Mouse (Mus musculus) embryo, embryonic 9.5 days (tissue): ENCODE data around the gene Nol6.
"Not testable (repeated sequence)": the region's sequence is repeated elsewhere in the genome, so short reads cannot be mapped to it uniquely, and the experiment has no call there.

ENCODE experiments used
- DNase-seq: peaks from one replicate; pipeline ENCODE4 v3.0.0-alpha.2; 2017; ENCODE audit errors: extremely low spot score

The Nol6 gene

GRCm38 (mm10) chr4:41084819-41085218 lies 39.4 kb downstream of the Nol6 start:
- no peak for DNase-seq

GRCm38 (mm10) chr4:41082803-41083202 lies 41.5 kb downstream of the Nol6 start:
- DNase-seq: not testable (repeated sequence)

GRCm38 (mm10) chr4:41081733-41082132 lies 42.5 kb downstream of the Nol6 start:
- no peak for DNase-seq

GRCm38 (mm10) chr4:41078726-41079125 lies 45.5 kb downstream of the Nol6 start:
- no peak for DNase-seq

- no peak for DNase-seq
Measured at GRCm38 (mm10) chr4:41074461-41074860, 49.8 kb downstream of the Nol6 start.

- DNase-seq: no peak
Measured at GRCm38 (mm10) chr4:41073008-41073817, 51.0 kb downstream of the Nol6 start.

- DNase-seq: no peak
Measured at GRCm38 (mm10) chr4:41071500-41072429, 52.5 kb downstream of the Nol6 start.

- DNase-seq: no peak
Measured at GRCm38 (mm10) chr4:41065196-41065595, 59.1 kb downstream of the Nol6 start.
